Mouse (Mus musculus) stomach, embryonic 15.5 days (tissue): Measurements from ENCODE around the gene Olfr1200. TPM values are rescaled to one million over a fixed set of nuclear protein-coding genes. Genes with fewer than 3 reads are reported as not detected.

Source experiments
- ATAC-seq: fragments of 200-750 bp; cut with Nextera tagmentation; 2 replicates; pipeline ENCODE4 v1.8.0; 2017; ENCODE audit warnings: low read depth, moderate number of reproducible peaks, moderate TSS enrichment; ENCODE audit not compliant: insufficient read depth, low FRiP score
- H3K27ac ChIP-seq: fragments of 300-500 bp; sonication (generic); 2 replicates; pipeline ENCODE4 v1.5.1; 2015; ENCODE audit warnings: mild to moderate bottlenecking, inconsistent platforms
- H3K27me3 ChIP-seq: fragments of 300-500 bp; sonication (generic); replicated peaks from 2 replicates; pipeline ENCODE4 v1.6.1; 2015; ENCODE audit warnings: inconsistent platforms
- H3K36me3 ChIP-seq: fragments of 300-500 bp; sonication (generic); 2 replicates; pipeline ENCODE4 v1.6.1; 2015; ENCODE audit warnings: inconsistent platforms
- H3K4me1 ChIP-seq: fragments of 300-500 bp; sonication (generic); 2 replicates; pipeline ENCODE4 v1.6.1; 2015; ENCODE audit warnings: inconsistent platforms
- H3K4me2 ChIP-seq: fragments of 300-500 bp; sonication (generic); 2 replicates; pipeline ENCODE4 v1.6.1; 2015; ENCODE audit warnings: mild to moderate bottlenecking, inconsistent platforms
- H3K4me3 ChIP-seq: fragments of 300-500 bp; sonication (generic); replicated peaks from 2 replicates; pipeline ENCODE4 v1.5.1; 2015; ENCODE audit warnings: inconsistent platforms
- H3K9ac ChIP-seq: fragments of 300-500 bp; sonication (generic); 2 replicates; pipeline ENCODE4 v1.6.1; 2015; ENCODE audit warnings: inconsistent platforms
- H3K9me3 ChIP-seq: fragments of 300-500 bp; sonication (generic); 2 replicates; pipeline ENCODE4 v1.6.1; 2016; ENCODE audit warnings: inconsistent platforms
- WGBS: fragments of 180-500 bp; shearing (Covaris S2); methylation state at CpG from one replicate; pipeline ENCODE4 v1.1.7; 2015; 5-methylcytosine and 5-hydroxymethylcytosine counted together
- polyA plus RNA-seq: library from polyadenylated mRNA; unstranded; fragments of >200 nt; fragmentation: Nextera tagmentation; extraction: Ambion mirVana; gene quantifications from 2 replicates; pipeline ENCODE4 v1.2.1, GENCODE M21; 2015

The Olfr1200 gene
- not detected in 2 replicates for polyA plus RNA-seq

GRCm38 (mm10) chr2:88770388-88770787 lies at the start of gene Olfr1200:
TSS of gene Olfr1200 (minus strand) at chr2:88770488.
- Histone ChIP-seq H3K27me3 (no peaks in the 10 kb centered on the region), H3K4me3 (no peak within 1 kb of the TSS), H3K4me2 (no peak within 1 kb of the TSS), H3K9ac (no peak within 1 kb of the TSS), H3K36me3 (no peaks in the 10 kb centered on the region), H3K27ac (no peak within 1 kb of the TSS), H3K4me1 (no peaks in the 10 kb centered on the region), H3K9me3 (no peaks in the 10 kb centered on the region)
- WGBS, result 73% methylated on average over 2 of the region's 2 CpGs
- ATAC-seq, result no peak

- no peak within 1 kb of the TSS for H3K4me2 ChIP-seq
- ATAC-seq, result no peak
- H3K9ac ChIP-seq, result no peak within 1 kb of the TSS
- no peak within 1 kb of the TSS for H3K27ac ChIP-seq
- H3K9me3 ChIP-seq, result no peaks in the 10 kb centered on the region
- no peaks in the 10 kb centered on the region for H3K36me3 ChIP-seq
- 87% methylated on average over 1 of the region's 1 CpGs for WGBS
- H3K27me3 ChIP-seq, result no peaks in the 10 kb centered on the region
- no peak within 1 kb of the TSS for H3K4me3 ChIP-seq
- no peaks in the 10 kb centered on the region for H3K4me1 ChIP-seq
These were observed 43.9 kb upstream of the Olfr1200 start, which contains the start of gene Olfr1202 for GRCm38 (mm10) chr2:88814196-88814595. TSS of gene Olfr1202 (plus strand) at chr2:88814496.

GRCm38 (mm10) chr2:88792736-88793135 lies 22.4 kb upstream of the Olfr1200 start, which contains the start of gene Olfr1201:
TSS of gene Olfr1201 (plus strand) at chr2:88793036.
- H3K4me3 ChIP-seq, result no peak within 1 kb of the TSS
- H3K36me3 ChIP-seq, result no peaks in the 10 kb centered on the region
- no peak for ATAC-seq
- no peaks in the 10 kb centered on the region for H3K27me3 ChIP-seq
- H3K9me3 ChIP-seq, result no peaks in the 10 kb centered on the region
- H3K27ac ChIP-seq, result no peak within 1 kb of the TSS
- no peak within 1 kb of the TSS for H3K4me2 ChIP-seq
- H3K4me1 ChIP-seq, result no peaks in the 10 kb centered on the region
- H3K9ac ChIP-seq, result no peak within 1 kb of the TSS
- WGBS, result 77% methylated on average over 6 of the region's 6 CpGs

GRCm38 (mm10) chr2:88760369-88760768 lies 9.9 kb downstream of the Olfr1200 start, which contains the start of gene Olfr1199:
TSS of gene Olfr1199 (minus strand) at chr2:88760469.
- no peak within 1 kb of the TSS for H3K4me2 ChIP-seq
- H3K9me3 ChIP-seq, result no peaks in the 10 kb centered on the region
- no peaks in the 10 kb centered on the region for H3K36me3 ChIP-seq
- no peaks in the 10 kb centered on the region for H3K4me1 ChIP-seq
- H3K9ac ChIP-seq, result no peak within 1 kb of the TSS
- H3K27me3 ChIP-seq, result no peaks in the 10 kb centered on the region
- ATAC-seq, result no peak
- H3K4me3 ChIP-seq, result no peak within 1 kb of the TSS
- no peak within 1 kb of the TSS for H3K27ac ChIP-seq
- WGBS, result 86% methylated on average over 2 of the region's 2 CpGs

- H3K27ac ChIP-seq, result no peak within 1 kb of the TSS
- no peaks in the 10 kb centered on the region for H3K4me1 ChIP-seq
- H3K36me3 ChIP-seq, result no peaks in the 10 kb centered on the region
- no peaks in the 10 kb centered on the region for H3K9me3 ChIP-seq
- no peak within 1 kb of the TSS for H3K4me3 ChIP-seq
- H3K9ac ChIP-seq, result no peak within 1 kb of the TSS
- H3K4me2 ChIP-seq, result no peak within 1 kb of the TSS
- H3K27me3 ChIP-seq, result no peaks in the 10 kb centered on the region
- WGBS, result 86% methylated on average over 2 of the region's 2 CpGs
- no peak for ATAC-seq
These were observed 19.0 kb downstream of the Olfr1200 start, which contains the start of gene Olfr1198 for GRCm38 (mm10) chr2:88751270-88751669. TSS of gene Olfr1198 (minus strand) at chr2:88751370.

- Histone ChIP-seq H3K9me3 (no peaks in the 10 kb centered on the region), H3K4me2 (no peak overlapping the region), H3K27me3 (no peaks in the 10 kb centered on the region), H3K9ac (no peak overlapping the region), H3K27ac (no peak overlapping the region), H3K36me3 (no peaks in the 10 kb centered on the region), H3K4me1 (no peaks in the 10 kb centered on the region), H3K4me3 (no peak overlapping the region)
- WGBS, result 69% methylated on average over 3 of the region's 3 CpGs
- no peak for ATAC-seq
These were observed 26.9 kb downstream of the Olfr1200 start for GRCm38 (mm10) chr2:88743379-88743778.

GRCm38 (mm10) chr2:88732266-88732665 lies 38.0 kb downstream of the Olfr1200 start, which contains the start of gene Olfr1197:
TSS of gene Olfr1197 (minus strand) at chr2:88732366.
- no peak within 1 kb of the TSS for H3K9ac ChIP-seq
- WGBS, result 83% methylated on average over 1 of the region's 1 CpGs

More at GRCm38 (mm10) chr2:88732266-88732665, 38.0 kb downstream of the Olfr1200 start, which contains the start of gene Olfr1197:
- Histone ChIP-seq H3K27ac (no peak within 1 kb of the TSS), H3K4me3 (no peak within 1 kb of the TSS), H3K27me3 (no peaks in the 10 kb centered on the region), H3K9me3 (no peaks in the 10 kb centered on the region), H3K4me1 (no peaks in the 10 kb centered on the region), H3K4me2 (no peak within 1 kb of the TSS), H3K36me3 (no peaks in the 10 kb centered on the region)
- ATAC-seq, result no peak

Other genes starting within 250 kb of the Olfr1200 start
- gene Olfr1188, start 213.6 kb downstream of the Olfr1200 start, polyA plus RNA-seq, result not detected in 2 replicates
- gene Olfr1189, start 184.0 kb downstream of the Olfr1200 start, polyA plus RNA-seq, result not detected in 2 replicates
- not detected in 2 replicates for gene Olfr1191-ps1, start 129.9 kb downstream of the Olfr1200 start, polyA plus RNA-seq
- gene Olfr1192-ps1, start 122.0 kb downstream of the Olfr1200 start, polyA plus RNA-seq, result not detected in 2 replicates
- gene Olfr1193, start 94.9 kb downstream of the Olfr1200 start, polyA plus RNA-seq, result not detected in 2 replicates
- gene Olfr1195, start 81.3 kb downstream of the Olfr1200 start, polyA plus RNA-seq, result not detected in 2 replicates
- gene Olfr1196, start 65.9 kb downstream of the Olfr1200 start, polyA plus RNA-seq, result not detected in 2 replicates
- gene Olfr1197, start 38.1 kb downstream of the Olfr1200 start, polyA plus RNA-seq, result not detected in 2 replicates
- not detected in 2 replicates for gene Olfr1198, start 19.1 kb downstream of the Olfr1200 start, polyA plus RNA-seq
- not detected in 2 replicates for gene Olfr1199, start 10.0 kb downstream of the Olfr1200 start, polyA plus RNA-seq
- gene Olfr1201, start 22.5 kb upstream of the Olfr1200 start, polyA plus RNA-seq, result not detected in 2 replicates
- not detected in 2 replicates for gene Olfr1202, start 44.0 kb upstream of the Olfr1200 start, polyA plus RNA-seq
- gene Olfr1205, start 59.2 kb upstream of the Olfr1200 start, polyA plus RNA-seq, result not detected in 2 replicates
- not detected in 2 replicates for gene Olfr1204, start 78.8 kb upstream of the Olfr1200 start, polyA plus RNA-seq
- not detected in 2 replicates for gene Olfr1206, start 92.7 kb upstream of the Olfr1200 start, polyA plus RNA-seq
- gene Olfr1208, start 131.8 kb upstream of the Olfr1200 start, polyA plus RNA-seq, result not detected in 2 replicates
- not detected in 2 replicates for gene Olfr1209, start 144.7 kb upstream of the Olfr1200 start, polyA plus RNA-seq
- gene Olfr1211, start 167.6 kb upstream of the Olfr1200 start, polyA plus RNA-seq, result not detected in 2 replicates
- gene Olfr1212, start 183.5 kb upstream of the Olfr1200 start, polyA plus RNA-seq, result not detected in 2 replicates
- gene Gm13762, start 209.8 kb upstream of the Olfr1200 start, polyA plus RNA-seq, result not detected in 2 replicates
- not detected in 2 replicates for gene Olfr1214, start 222.2 kb upstream of the Olfr1200 start, polyA plus RNA-seq
- not detected in 2 replicates for gene Olfr1215, start 236.5 kb upstream of the Olfr1200 start, polyA plus RNA-seq
- not detected in 2 replicates for gene Olfr1216, start 247.9 kb upstream of the Olfr1200 start, polyA plus RNA-seq